Mouse (Mus musculus): Measurements from ENCODE around the gene Serpinf1. TPM values are rescaled to one million over a fixed set of nuclear protein-coding genes. Genes with fewer than 3 reads are reported as not detected.

Gene Serpinf1
- total RNA-seq, 2 experiments from 2014 or later, result 9.7 to 10.5 TPM

DNA sequence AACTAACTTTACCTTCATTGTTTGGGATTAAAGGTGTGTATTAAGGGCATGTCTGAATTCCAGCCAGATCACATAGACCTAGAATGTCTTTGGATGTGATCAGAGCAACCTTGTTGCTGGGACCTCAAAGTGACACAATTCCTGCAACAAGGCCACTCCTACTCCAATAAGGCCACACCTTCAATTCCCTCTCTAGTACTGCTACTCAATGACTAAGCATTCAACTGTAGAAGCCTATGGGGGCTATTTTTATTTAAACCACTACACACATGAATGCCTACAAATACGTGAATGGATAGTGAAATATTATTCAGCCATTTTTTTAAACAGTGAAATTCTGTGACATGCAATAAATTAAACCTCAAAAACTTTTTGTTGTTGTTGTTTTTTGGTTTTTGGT, 45.4 kb downstream of the Serpinf1 start:
- intact Hi-C loops (cut with DNase I), result no loop called here
- H3K27ac ChIP-seq, result no peak overlapping the region
- no peak overlapping the region for H3K4me3 ChIP-seq
- DNase-seq (ENCODE audit: extremely low spot score in 1 of 2, low spot score in 2 of 2), result no peak
- TF ChIP-seq CTCF (IDR thresholded peaks at IDR 0.05), result no peak

Small RNA genes lying within 50 kb of the gene (microRNA-seq; reads per million reads assigned to microRNA genes)
- 2,436 to 3,805 reads per million in 2 experiments for gene Mir22

Other genes with a start within 250 kb of the Serpinf1 start
- 10 to 100 TPM; 12.1 to 12.7 TPM for gene Ovca2, start 243.9 kb downstream of the Serpinf1 start, total RNA-seq (2021)
- gene Dph1, start 231.5 kb downstream of the Serpinf1 start, total RNA-seq (2021), result 10 to 100 TPM; 27.9 to 28.9 TPM
- 10 to 100 TPM; 89.0 to 99.0 TPM for gene Rtn4rl1, start 228.9 kb downstream of the Serpinf1 start, total RNA-seq (2021)
- gene Rpa1, start 74.4 kb downstream of the Serpinf1 start, total RNA-seq (2021), result 10 to 100 TPM; 41.9 to 42.3 TPM
- gene Smyd4, start 74.3 kb downstream of the Serpinf1 start, total RNA-seq (2021), result 10 to 100 TPM; 15.0 to 16.5 TPM
- gene Serpinf2, start 16.9 kb upstream of the Serpinf1 start, total RNA-seq (2021), result under 1 TPM in 1 of 2 experiments, not detected in 1; 0.28 TPM
- 10 to 100 TPM; 19.5 to 20.7 TPM for gene Wdr81, start 32.0 kb upstream of the Serpinf1 start, total RNA-seq (2021)
- gene Tlcd2, start 39.0 kb upstream of the Serpinf1 start, total RNA-seq (2021), result under 1 TPM; 0.51 to 0.66 TPM
- 100 to 1,000 TPM; 133 to 138 TPM for gene Prpf8, start 64.1 kb upstream of the Serpinf1 start, total RNA-seq (2021)
- 1 to 10 TPM in 1 of 2 experiments, under 1 TPM in 1; 0.91 to 1.4 TPM for gene Rilp, start 87.4 kb upstream of the Serpinf1 start, total RNA-seq (2021)
- 1 to 10 TPM; 1.3 to 1.6 TPM for gene Scarf1, start 90.8 kb upstream of the Serpinf1 start, total RNA-seq (2021)
- 10 to 100 TPM; 56.7 to 57.0 TPM for gene Slc43a2, start 109.0 kb upstream of the Serpinf1 start, total RNA-seq (2021)
- 100 to 1,000 TPM; 329 to 332 TPM for gene Pitpna, start 165.4 kb upstream of the Serpinf1 start, total RNA-seq (2021)
- 10 to 100 TPM; 41.0 to 42.7 TPM for gene Inpp5k, start 208.3 kb upstream of the Serpinf1 start, total RNA-seq (2021)
- 10 to 100 TPM; 25.2 to 26.6 TPM for gene Myo1c, start 227.8 kb upstream of the Serpinf1 start, total RNA-seq (2021)

All from left cerebral cortex, adult 2 months (tissue).